Mouse (Mus musculus): Measurements from ENCODE around the gene Foxn3. TPM values are rescaled to one million over a fixed set of nuclear protein-coding genes. Genes with fewer than 3 reads are reported as not detected.
A peak's percentile ranks its signal among the peaks of the same experiment; 100 is the strongest.

The Foxn3 gene
- polyA plus RNA-seq, 1 experiment from 2014 or later = 54.0 TPM

- TF ChIP-seq CTCF (IDR thresholded peaks at IDR 0.05; ENCODE audit: low read depth) = peak; percentile 58
- peak overlapping the region; percentile 78 for H3K4me3 ChIP-seq (replicated peaks; ENCODE audit: low read depth, low read length)
- H3K9me3 ChIP-seq (replicated peaks; ENCODE audit: low read length) = no peaks in the 10 kb centered on the region
- H3K27me3 ChIP-seq (ENCODE audit: insufficient read depth, low read length) = no peaks in the 10 kb centered on the region
- DNase-seq (ENCODE audit: low spot score) (peak; percentile 95), ATAC-seq (replicated peaks; ENCODE audit: low FRiP score, low read depth) (peak; percentile 81)
- H3K4me1 ChIP-seq (replicated peaks; ENCODE audit: insufficient read depth, low read length) = peaks cover 9% of the 10 kb centered on the region
- peak overlapping the region; percentile 73 for H3K9ac ChIP-seq (ENCODE audit: low read depth, low read length)
- peak overlapping the region; percentile 90 for H3K4me2 ChIP-seq (ENCODE audit: low read length)
- H3K27ac ChIP-seq = peak overlapping the region; percentile 91
- under 1% methylated on average over 70 of the region's 71 CpGs for WGBS
- no peaks in the 10 kb centered on the region for H3K36me3 ChIP-seq (ENCODE audit: insufficient read depth, low read length)
Observed at GRCm38 (mm10) chr12:99392944-99393866, 170.2 kb downstream of the Foxn3 start.

GRCm38 (mm10) chr12:99391942-99392880 lies 171.2 kb downstream of the Foxn3 start:
- Histone ChIP-seq H3K4me1 (replicated peaks; ENCODE audit: insufficient read depth, low read length) (peaks cover 9% of the 10 kb centered on the region), H3K9me3 (replicated peaks; ENCODE audit: low read length) (no peaks in the 10 kb centered on the region), H3K27ac (peak overlapping the region; percentile 91), H3K4me2 (ENCODE audit: low read length) (peak overlapping the region; percentile 90), H3K9ac (ENCODE audit: low read depth, low read length) (peak overlapping the region; percentile 73), H3K4me3 (replicated peaks; ENCODE audit: low read depth, low read length) (peak overlapping the region; percentile 78), H3K36me3 (ENCODE audit: insufficient read depth, low read length) (0 out of 2 replicates have a peak, but pooled peaks cover 6% of the 10 kb centered on the region), H3K27me3 (ENCODE audit: insufficient read depth, low read length) (no peaks in the 10 kb centered on the region)
- DNase-seq (ENCODE audit: low spot score) (peak; percentile 97), ATAC-seq (replicated peaks; ENCODE audit: low FRiP score, low read depth) (peak; percentile 92)
- TF ChIP-seq CTCF (IDR thresholded peaks at IDR 0.05; ENCODE audit: low read depth) = no peak
- under 1% methylated on average over 68 of the region's 87 CpGs for WGBS

GRCm38 (mm10) chr12:99390429-99390828 lies 173.0 kb downstream of the Foxn3 start:
- DNase-seq (ENCODE audit: low spot score) (no peak), ATAC-seq (replicated peaks; ENCODE audit: low FRiP score, low read depth) (no peak)
- WGBS = 72% methylated on average over 5 of the region's 5 CpGs
- H3K27me3 ChIP-seq (ENCODE audit: insufficient read depth, low read length) = no peaks in the 10 kb centered on the region
- H3K9ac ChIP-seq (ENCODE audit: low read depth, low read length) = no peak overlapping the region
- no peak overlapping the region for H3K4me2 ChIP-seq (ENCODE audit: low read length)
- H3K4me1 ChIP-seq (replicated peaks; ENCODE audit: insufficient read depth, low read length) = peaks cover 9% of the 10 kb centered on the region
- H3K4me3 ChIP-seq (replicated peaks; ENCODE audit: low read depth, low read length) = no peak overlapping the region
- H3K36me3 ChIP-seq (ENCODE audit: insufficient read depth, low read length) = 0 out of 2 replicates have a peak, but pooled peaks cover 6% of the 10 kb centered on the region
- H3K9me3 ChIP-seq (replicated peaks; ENCODE audit: low read length) = no peaks in the 10 kb centered on the region
- TF ChIP-seq CTCF (IDR thresholded peaks at IDR 0.05; ENCODE audit: low read depth) = no peak
- H3K27ac ChIP-seq = no peak overlapping the region

- Histone ChIP-seq H3K4me2 (ENCODE audit: low read length) (no peak overlapping the region), H3K9ac (ENCODE audit: low read depth, low read length) (no peak overlapping the region), H3K27ac (no peak overlapping the region), H3K27me3 (ENCODE audit: insufficient read depth, low read length) (no peaks in the 10 kb centered on the region), H3K9me3 (replicated peaks; ENCODE audit: low read length) (no peaks in the 10 kb centered on the region), H3K4me3 (replicated peaks; ENCODE audit: low read depth, low read length) (no peak overlapping the region), H3K36me3 (ENCODE audit: insufficient read depth, low read length) (0 out of 2 replicates have a peak, but pooled peaks cover 6% of the 10 kb centered on the region), H3K4me1 (replicated peaks; ENCODE audit: insufficient read depth, low read length) (peaks cover 8% of the 10 kb centered on the region)
- no peak for TF ChIP-seq CTCF (IDR thresholded peaks at IDR 0.05; ENCODE audit: low read depth)
- ATAC-seq (replicated peaks; ENCODE audit: low FRiP score, low read depth) (no peak), DNase-seq (ENCODE audit: low spot score) (no peak)
- 94% methylated on average over 7 of the region's 7 CpGs for WGBS
Observed at GRCm38 (mm10) chr12:99389244-99389643, 174.1 kb downstream of the Foxn3 start.

- Histone ChIP-seq H3K9ac (ENCODE audit: low read depth, low read length) (no peak overlapping the region), H3K4me3 (replicated peaks; ENCODE audit: low read depth, low read length) (no peak overlapping the region), H3K4me1 (replicated peaks; ENCODE audit: insufficient read depth, low read length) (peaks cover 3% of the 10 kb centered on the region; the same call in 1 of the 2 replicates), H3K27ac (no peak overlapping the region), H3K9me3 (replicated peaks; ENCODE audit: low read length) (no peaks in the 10 kb centered on the region), H3K27me3 (ENCODE audit: insufficient read depth, low read length) (no peaks in the 10 kb centered on the region), H3K36me3 (ENCODE audit: insufficient read depth, low read length) (0 out of 2 replicates have a peak, but pooled peaks cover 10% of the 10 kb centered on the region), H3K4me2 (ENCODE audit: low read length) (no peak overlapping the region)
- DNase-seq (ENCODE audit: low spot score) (no peak), ATAC-seq (replicated peaks; ENCODE audit: low FRiP score, low read depth) (no peak)
- no peak for TF ChIP-seq CTCF (IDR thresholded peaks at IDR 0.05; ENCODE audit: low read depth)
- 81% methylated on average over 17 of the region's 17 CpGs for WGBS
Observed at GRCm38 (mm10) chr12:99385897-99386834, 177.2 kb downstream of the Foxn3 start.
